Mouse (Mus musculus) C2C12 (cell line): ENCODE data around the gene Rcbtb2. TPM values are rescaled to one million over a fixed set of nuclear protein-coding genes. Genes with fewer than 3 reads are reported as not detected.
"Not testable (repeated sequence)": the region's sequence is repeated elsewhere in the genome, so short reads cannot be mapped to it uniquely, and the experiment has no call there.

Source experiments
- H3K27me3 ChIP-seq: one replicate; pipeline ENCODE4 v1.6.1; 2011; ENCODE audit not compliant: control insufficient read depth, insufficient read depth, insufficient read length
- H3K36me3 ChIP-seq: one replicate; pipeline ENCODE4 v1.6.1; 2011; ENCODE audit not compliant: control insufficient read depth, insufficient read depth
- H3K4me3 ChIP-seq: one replicate; pipeline ENCODE4 v1.5.1; 2011; ENCODE audit warnings: mild to moderate bottlenecking, control low read depth; ENCODE audit not compliant: poor library complexity, insufficient read depth, severe bottlenecking
- H3K79me2 ChIP-seq: one replicate; pipeline ENCODE4 v1.6.1; 2011; ENCODE audit not compliant: control insufficient read depth, insufficient read depth
- H3K79me3 ChIP-seq: one replicate; pipeline ENCODE4 v1.6.1; 2011; ENCODE audit warnings: low read depth, control low read depth
- H3ac ChIP-seq: one replicate; pipeline ENCODE3; 2011; ENCODE audit warnings: low read depth; ENCODE audit not compliant: control insufficient read depth, insufficient read length
- CEBPB ChIP-seq: IDR thresholded peaks from one replicate; pipeline ENCODE4 v1.6.1; 2011; ENCODE audit warnings: low read depth, mild to moderate bottlenecking, control low read depth, moderate library complexity
- CTCF ChIP-seq: IDR thresholded peaks from one replicate; pipeline ENCODE4 v1.5.1; 2011; ENCODE audit not compliant: control insufficient read depth, insufficient read depth, insufficient read length
- FOSL1 ChIP-seq: IDR thresholded peaks from one replicate; pipeline ENCODE4 v1.8.0; 2011; ENCODE audit warnings: mild to moderate bottlenecking, low read length; ENCODE audit not compliant: poor library complexity, insufficient read depth, severe bottlenecking
- MAX ChIP-seq: IDR thresholded peaks from one replicate; pipeline ENCODE4 v1.6.1; 2011; ENCODE audit warnings: mild to moderate bottlenecking, control low read depth
- MYOD1 ChIP-seq: IDR thresholded peaks from one replicate; pipeline ENCODE4 v1.6.1; 2011; ENCODE audit warnings: low read depth; ENCODE audit not compliant: control insufficient read depth, insufficient read length
- MYOG ChIP-seq: IDR thresholded peaks from one replicate; pipeline ENCODE4 v1.6.1; 2011; ENCODE audit not compliant: control insufficient read depth, insufficient read length; ENCODE audit errors: extremely low read depth
- USF1 ChIP-seq: IDR thresholded peaks from one replicate; pipeline ENCODE4 v1.6.1; 2011; ENCODE audit warnings: low read depth, mild to moderate bottlenecking, control low read depth, moderate library complexity
- polyA plus RNA-seq: library from polyadenylated mRNA; unstranded; fragments of >200 nt; fragmentation: generic; extraction: Trizol; gene quantifications from one replicate; pipeline ENCODE4 v1.2.1, GENCODE M21; 2012; ENCODE audit warnings: missing spikeins

Rcbtb2 gene
- polyA plus RNA-seq, 1 experiment: 16.1 TPM

- no peaks in the 10 kb centered on the region for H3K79me3 ChIP-seq
- TF ChIP-seq USF1 (no peak), MAX (no peak)
- H3K4me3 ChIP-seq: no peak overlapping the region
- H3K27me3 ChIP-seq: no peaks in the 10 kb centered on the region
- H3K79me2 ChIP-seq: no peaks in the 10 kb centered on the region
- H3K36me3 ChIP-seq: no peaks in the 10 kb centered on the region
- no peak overlapping the region for H3ac ChIP-seq
These were observed 27.9 kb upstream of the Rcbtb2 start for GRCm38 (mm10) chr14:73094802-73095550.

- Histone ChIP-seq H3K79me2 (no peaks in the 10 kb centered on the region), H3ac (no peak overlapping the region), H3K36me3 (no peaks in the 10 kb centered on the region), H3K4me3 (no peak overlapping the region), H3K79me3 (no peaks in the 10 kb centered on the region), H3K27me3 (no peaks in the 10 kb centered on the region)
- TF ChIP-seq CEBPB (no peak), CTCF (peak; percentile 41)
These were observed 24.0 kb upstream of the Rcbtb2 start for GRCm38 (mm10) chr14:73098677-73099387.

- Histone ChIP-seq H3ac (no peak overlapping the region), H3K4me3 (no peak overlapping the region), H3K79me3 (no peaks in the 10 kb centered on the region), H3K36me3 (no peaks in the 10 kb centered on the region), H3K79me2 (no peaks in the 10 kb centered on the region), H3K27me3 (no peaks in the 10 kb centered on the region)
- no peak for TF ChIP-seq MYOG
These were observed 20.5 kb upstream of the Rcbtb2 start for GRCm38 (mm10) chr14:73102270-73102865.

- H3K4me3 ChIP-seq, H3K79me2 ChIP-seq, H3K79me3 ChIP-seq, H3K36me3 ChIP-seq, H3K27me3 ChIP-seq, H3ac ChIP-seq: not testable (repeated sequence)
These were observed 19.9 kb upstream of the Rcbtb2 start for GRCm38 (mm10) chr14:73102986-73103385.

- H3K36me3 ChIP-seq: no peaks in the 10 kb centered on the region
- H3K27me3 ChIP-seq: no peaks in the 10 kb centered on the region
- H3ac ChIP-seq: no peak overlapping the region
- H3K79me2 ChIP-seq: no peaks in the 10 kb centered on the region
- H3K79me3 ChIP-seq: no peaks in the 10 kb centered on the region
- H3K4me3 ChIP-seq: no peak overlapping the region
- no peak for TF ChIP-seq CTCF
- TF ChIP-seq CEBPB: no peak
- TF ChIP-seq USF1: no peak
- TF ChIP-seq MYOG: no peak
- TF ChIP-seq MAX: no peak
- TF ChIP-seq MYOD1: no peak
- no peak for TF ChIP-seq FOSL1
These were observed 17.9 kb upstream of the Rcbtb2 start for GRCm38 (mm10) chr14:73104913-73105312.

GRCm38 (mm10) chr14:73105407-73106185 is 17.2 kb upstream of the Rcbtb2 start:
- Histone ChIP-seq H3ac (no peak overlapping the region), H3K4me3 (no peak overlapping the region), H3K79me2 (no peaks in the 10 kb centered on the region), H3K36me3 (no peaks in the 10 kb centered on the region), H3K79me3 (no peaks in the 10 kb centered on the region), H3K27me3 (no peaks in the 10 kb centered on the region)
- TF ChIP-seq MYOD1 (peak; percentile 89), MAX (no peak)
